Mouse (Mus musculus): Measurements from ENCODE around the gene Bcl2l12. TPM values are rescaled to one million over a fixed set of nuclear protein-coding genes. Genes with fewer than 3 reads are reported as not detected.

Bcl2l12 gene
- total and polyA plus RNA-seq, 3 experiments, result 16.6 to 24.6 TPM; not detected in 1

DNA sequence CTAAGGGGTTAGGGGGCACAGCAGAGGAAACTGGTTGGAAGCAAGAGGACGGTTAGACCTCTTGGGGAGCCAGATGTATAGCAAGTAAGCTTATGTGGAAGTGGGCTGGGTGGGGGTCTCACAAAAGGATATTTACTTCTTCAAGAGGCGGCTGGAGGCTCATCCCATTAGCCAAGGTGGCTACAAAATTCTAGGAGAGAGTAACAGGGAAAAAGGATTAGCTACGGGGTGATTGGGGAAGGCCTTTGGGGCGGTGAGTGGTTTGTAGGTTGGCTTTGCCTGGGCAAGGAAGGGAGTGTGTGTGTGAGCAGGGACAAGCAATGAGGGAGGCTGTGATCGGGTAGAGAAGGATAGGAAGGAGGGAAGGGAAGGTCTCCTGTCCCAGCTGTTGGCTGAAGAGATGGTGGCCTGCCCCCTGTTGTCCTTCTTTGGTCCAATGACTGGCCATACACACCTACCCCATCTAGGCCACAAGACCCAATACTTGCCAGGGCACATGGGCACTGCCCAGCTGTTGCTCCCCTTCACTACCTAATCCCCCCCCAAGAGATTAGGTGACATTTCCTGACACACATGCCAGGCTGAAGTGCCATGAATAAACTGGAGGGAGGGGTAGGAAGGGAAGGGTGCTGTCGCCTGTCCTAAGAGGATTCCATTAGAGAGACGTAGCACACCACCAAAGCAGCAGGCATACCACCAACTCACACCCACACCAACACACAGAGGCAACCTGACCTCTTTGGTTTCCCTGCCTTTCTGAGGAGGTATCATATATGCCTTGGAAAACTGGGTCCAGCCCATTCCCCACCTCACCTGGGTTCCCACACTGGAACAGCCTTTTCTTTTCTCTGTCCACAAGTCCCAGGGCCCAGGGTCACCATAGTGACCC, 14.3 kb downstream of the Bcl2l12 start:
- peak overlapping the region; percentile 99 for H3K9ac ChIP-seq (ENCODE audit: control insufficient read depth, low read depth, low read length, poor library complexity, severe bottlenecking)
- TF ChIP-seq POLR2AphosphoS5 (IDR thresholded peaks at IDR 0.05; ENCODE audit: borderline replicate concordance, low read depth, low read length) (no peak), CTCF (IDR thresholded peaks at IDR 0.05 in 2 of 3, conservative IDR thresholded peaks at IDR 0.05 in 1 of 3; ENCODE audit: control insufficient read depth in 1 of 3, insufficient read depth in 1 of 3, low read depth in 2 of 3, low read length in 3 of 3, poor library complexity in 1 of 3, severe bottlenecking in 1 of 3) (no peak), GATA1 (IDR thresholded peaks at IDR 0.05; ENCODE audit: low read depth, low read length) (no peak), MEF2A (IDR thresholded peaks at IDR 0.05; ENCODE audit: extremely low read depth, insufficient replicate concordance, low read depth, low read length, poor library complexity, severe bottlenecking) (no peak), TBP (IDR thresholded peaks at IDR 0.05; ENCODE audit: low read depth, low read length) (no peak), MAFK (IDR thresholded peaks at IDR 0.05; ENCODE audit: borderline replicate concordance, low read depth, low read length) (no peak), ZC3H11A (IDR thresholded peaks at IDR 0.05; ENCODE audit: low read depth, low read length) (no peak), UBTF (IDR thresholded peaks at IDR 0.05; ENCODE audit: borderline replicate concordance, insufficient read depth, low read depth, low read length) (no peak), ZMIZ1 (IDR thresholded peaks at IDR 0.05; ENCODE audit: low read depth, low read length) (no peak)
- no peak for DNase-seq (ENCODE audit: low read depth, low spot score)
- no peaks in the 10 kb centered on the region for H3K9me3 ChIP-seq (replicated peaks; ENCODE audit: insufficient read depth, low read length)
- peaks cover 45% of the 10 kb centered on the region for H3K79me2 ChIP-seq (ENCODE audit: control insufficient read depth, insufficient read depth, low read length, poor library complexity)
- peaks cover 0 to 11% of the 10 kb centered on the region in 2 experiments; a peak in 3 of 4 replicates for H3K4me1 ChIP-seq (ENCODE audit: control insufficient read depth in 1 of 2, insufficient read depth in 2 of 2, low read length in 2 of 2)
- H3K4me3 ChIP-seq (ENCODE audit: control insufficient read depth in 1 of 2, insufficient read depth in 1 of 2, low read depth in 2 of 2, low read length in 2 of 2), result peak overlapping the region in 1 of 2 experiments; percentile 72; a peak in 2 of 4 replicates
- peaks cover 10 to 12% of the 10 kb centered on the region in 2 experiments for H3K36me3 ChIP-seq (ENCODE audit: control insufficient read depth in 1 of 2, insufficient read depth in 2 of 2, low read length in 2 of 2)
- H3K27me3 ChIP-seq (ENCODE audit: control insufficient read depth in 1 of 2, insufficient read depth in 2 of 2, low read length in 2 of 2), result no peaks in the 10 kb centered on the region
- H3K27ac ChIP-seq (ENCODE audit: control insufficient read depth, low read depth, low read length), result no peak overlapping the region

- Histone ChIP-seq H3K27me3 (ENCODE audit: control insufficient read depth in 1 of 2, insufficient read depth in 2 of 2, low read length in 2 of 2) (no peaks in the 10 kb centered on the region), H3K27ac (ENCODE audit: control insufficient read depth, low read depth, low read length) (no peak overlapping the region), H3K9ac (ENCODE audit: control insufficient read depth, low read depth, low read length, poor library complexity, severe bottlenecking) (no peak overlapping the region), H3K36me3 (ENCODE audit: control insufficient read depth in 1 of 2, insufficient read depth in 2 of 2, low read length in 2 of 2) (peaks cover 4 to 12% of the 10 kb centered on the region in 2 experiments), H3K79me2 (ENCODE audit: control insufficient read depth, insufficient read depth, low read length, poor library complexity) (peaks cover 43% of the 10 kb centered on the region), H3K4me3 (ENCODE audit: control insufficient read depth in 1 of 2, insufficient read depth in 1 of 2, low read depth in 2 of 2, low read length in 2 of 2) (no peak overlapping the region), H3K4me1 (ENCODE audit: control insufficient read depth in 1 of 2, insufficient read depth in 2 of 2, low read length in 2 of 2) (peaks cover 0 to 6% of the 10 kb centered on the region in 2 experiments; a peak in 3 of 4 replicates), H3K9me3 (replicated peaks; ENCODE audit: insufficient read depth, low read length) (no peaks in the 10 kb centered on the region)
- TF ChIP-seq TBP (IDR thresholded peaks at IDR 0.05; ENCODE audit: low read depth, low read length) (0 out of 2 replicates have a peak, but pooled peaks have one; percentile 32), ZC3H11A (IDR thresholded peaks at IDR 0.05; ENCODE audit: low read depth, low read length) (peak; percentile 38; the same call in 1 of the 2 replicates), GABPA (IDR thresholded peaks at IDR 0.05; ENCODE audit: low read depth, low read length) (no peak), MAZ (IDR thresholded peaks at IDR 0.05; ENCODE audit: low read depth, low read length) (no peak), CTCF (IDR thresholded peaks at IDR 0.05 in 2 of 3, conservative IDR thresholded peaks at IDR 0.05 in 1 of 3; ENCODE audit: control insufficient read depth in 1 of 3, insufficient read depth in 1 of 3, low read depth in 2 of 3, low read length in 3 of 3, poor library complexity in 1 of 3, severe bottlenecking in 1 of 3) (peak; percentile 93 to 98 (median 97)), HCFC1 (IDR thresholded peaks at IDR 0.05; ENCODE audit: low read depth, low read length) (peak; percentile 29; the same call in 1 of the 2 replicates), MXI1 (IDR thresholded peaks at IDR 0.05; ENCODE audit: low read depth, low read length) (peak; percentile 50; the same call in 1 of the 2 replicates), TCF12 (IDR thresholded peaks at IDR 0.05; ENCODE audit: low read depth, low read length) (no peak), E2F4 (IDR thresholded peaks at IDR 0.05; ENCODE audit: borderline replicate concordance, low read depth, low read length) (no peak), UBTF (IDR thresholded peaks at IDR 0.05; ENCODE audit: borderline replicate concordance, insufficient read depth, low read depth, low read length) (no peak), MAFK (IDR thresholded peaks at IDR 0.05; ENCODE audit: borderline replicate concordance, low read depth, low read length) (no peak), SMC3 (IDR thresholded peaks at IDR 0.05; ENCODE audit: low read depth, low read length) (peak; percentile 51), ELF1 (IDR thresholded peaks at IDR 0.05; ENCODE audit: low read depth, low read length) (no peak), POLR2AphosphoS2 (IDR thresholded peaks at IDR 0.05; ENCODE audit: low read length) (no peak), POLR2A (IDR thresholded peaks at IDR 0.05; ENCODE audit: control insufficient read depth in 1 of 2, insufficient read depth in 1 of 2, low read depth in 1 of 2, low read length in 2 of 2, poor library complexity in 1 of 2) (no peak), SIN3A (IDR thresholded peaks at IDR 0.05; ENCODE audit: low read length) (peak; percentile 43; the same call in 1 of the 2 replicates), MYB (IDR thresholded peaks at IDR 0.05; ENCODE audit: low read depth, low read length) (no peak), RAD21 (IDR thresholded peaks at IDR 0.05; ENCODE audit: low read depth, low read length) (peak; percentile 56), JUND (IDR thresholded peaks at IDR 0.05; ENCODE audit: low read depth, low read length) (no peak), CHD1 (IDR thresholded peaks at IDR 0.05; ENCODE audit: low read depth, low read length) (no peak)
- peak; percentile 87 for DNase-seq (ENCODE audit: low read depth, low spot score)
These were observed 15.4 kb downstream of the Bcl2l12 start for GRCm38 (mm10) chr7:44983085-44983484.
